Mouse (Mus musculus) common myeloid progenitor, adult 5-6 weeks (primary cell): ENCODE data around the gene Cdk14. TPM values are rescaled to one million over a fixed set of nuclear protein-coding genes. Genes with fewer than 3 reads are reported as not detected.

Experiments used
- ATAC-seq: replicated peaks from 2 replicates; pipeline ENCODE4 v1.8.0; 2016; ENCODE audit warnings: low read depth, mild to moderate bottlenecking, moderate TSS enrichment, inconsistent platforms; ENCODE audit not compliant: poor library complexity, severe bottlenecking
- total RNA-seq: library from RNA; stranded (forward); fragments of 200-1000, 187-1606 nt; gene quantifications from 2 replicates; pipeline ENCODE4 v1.2.3, GENCODE M21; 2017

Cdk14 gene
- total RNA-seq, 1 experiment from 2014 or later = 1.6 TPM

DNA sequence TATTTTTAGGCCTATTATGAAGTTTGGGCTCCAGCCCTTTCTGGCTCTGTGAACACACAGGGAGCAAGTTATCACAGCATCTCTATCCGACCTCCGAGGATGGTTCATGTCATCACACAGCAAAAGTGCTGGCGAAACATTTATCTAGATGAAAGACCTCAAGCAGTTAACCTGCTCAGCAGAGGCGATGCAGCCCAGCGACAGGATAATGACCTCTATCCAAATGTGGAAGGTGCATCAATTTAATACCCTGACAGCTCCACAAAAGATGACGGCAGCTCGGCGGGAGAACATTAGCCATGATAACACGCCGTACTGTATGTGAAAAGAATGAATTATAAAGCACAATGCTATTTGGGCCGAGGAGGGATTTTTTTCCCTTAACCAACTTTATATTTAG, 586.2 kb downstream of the Cdk14 start:
- no peak for ATAC-seq

DNA sequence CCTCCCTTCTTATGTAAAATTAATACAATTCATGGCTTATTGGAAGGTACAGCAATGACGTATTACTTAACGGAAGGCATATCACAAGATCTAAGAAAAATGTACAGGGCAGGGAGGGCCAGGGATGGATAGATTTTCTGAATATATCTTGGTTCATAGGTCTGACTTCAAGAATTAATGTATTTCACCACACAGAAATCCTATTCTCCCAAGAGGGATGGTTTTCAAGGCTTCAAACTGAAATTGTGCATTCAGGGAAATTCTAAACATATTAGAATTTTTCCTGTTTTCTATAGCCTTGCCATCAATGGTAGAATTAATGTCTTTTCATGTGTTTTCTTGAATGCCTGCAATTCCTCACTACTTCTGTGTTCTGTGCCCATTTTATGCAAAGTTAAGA, 593.2 kb downstream of the Cdk14 start:
- no peak for ATAC-seq

DNA sequence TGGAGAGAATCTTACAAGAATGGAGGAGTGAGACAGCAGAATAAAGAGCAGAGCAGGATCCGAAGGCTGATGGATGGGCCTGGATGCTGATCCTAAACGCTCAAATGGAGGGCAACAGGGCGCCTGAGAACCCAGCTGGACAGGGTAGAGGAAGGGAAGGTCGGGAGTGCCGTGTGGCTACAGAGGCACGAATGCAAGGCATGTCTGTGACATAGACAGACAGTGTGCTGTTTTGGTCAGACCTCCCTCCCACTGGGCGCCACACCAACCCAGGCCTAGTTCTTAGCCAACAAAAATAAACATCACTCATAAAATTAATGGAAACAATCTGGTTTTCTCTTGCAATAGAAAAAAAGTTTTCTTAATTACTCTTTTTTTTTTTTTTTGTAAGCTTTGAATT, 594.2 kb downstream of the Cdk14 start:
- ATAC-seq = no peak

DNA sequence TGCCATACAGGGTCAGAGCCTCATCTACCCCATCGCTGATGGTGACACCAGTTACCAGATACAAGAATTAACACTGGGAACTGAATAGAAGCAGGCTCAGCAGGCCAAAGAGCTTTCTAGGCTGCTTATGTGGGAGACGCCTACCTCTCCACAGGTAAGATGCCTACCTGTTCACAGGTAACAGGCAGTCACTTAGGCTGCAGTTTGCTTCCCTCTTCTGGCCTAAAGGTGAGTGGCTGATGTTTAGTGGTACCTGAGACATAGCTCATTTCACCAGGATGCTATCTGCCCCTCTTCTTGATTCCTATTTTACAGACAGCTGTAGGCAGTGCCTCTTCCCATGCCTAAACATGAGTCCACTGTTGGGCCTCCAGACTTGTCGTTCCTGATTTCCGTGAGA, 595.0 kb downstream of the Cdk14 start:
- ATAC-seq = no peak

DNA sequence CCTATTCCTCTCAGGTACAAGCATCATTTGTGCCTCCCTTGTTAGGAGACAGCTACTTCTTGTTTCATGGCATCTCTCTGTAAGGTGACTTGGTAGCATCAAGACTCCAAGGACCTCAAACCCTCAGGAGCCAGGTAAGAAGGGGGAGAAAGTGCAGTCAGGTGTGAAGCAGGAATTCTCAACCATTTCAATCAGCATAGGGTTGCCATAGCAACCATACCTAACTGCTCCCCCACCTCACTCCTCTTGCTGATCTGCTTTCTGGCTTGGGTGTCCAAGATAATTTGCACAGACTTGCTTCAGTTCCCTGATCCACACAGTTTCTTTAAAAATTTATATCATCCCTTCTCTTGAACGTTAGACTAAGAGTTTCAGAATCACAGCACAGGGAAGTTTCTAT, 595.9 kb downstream of the Cdk14 start:
- no peak for ATAC-seq

DNA sequence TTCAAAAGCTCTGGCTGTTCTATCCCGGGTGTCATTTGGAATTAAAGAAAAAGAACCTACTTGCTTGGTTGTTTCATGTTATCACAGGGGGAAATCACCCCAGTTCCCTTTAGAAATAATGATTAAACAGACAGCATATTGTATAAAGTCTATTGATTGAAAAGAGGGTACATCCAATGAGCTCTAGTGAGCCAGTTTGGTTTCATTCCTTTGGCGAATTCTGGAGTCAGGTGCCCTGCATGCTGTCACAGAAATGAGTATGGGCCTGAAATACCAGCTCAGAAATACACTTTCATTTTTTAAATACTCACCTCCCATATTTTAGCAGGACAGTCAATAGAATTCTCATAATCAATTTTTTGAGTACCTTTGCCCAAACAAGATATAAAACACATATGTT, 598.1 kb downstream of the Cdk14 start:
- ATAC-seq = no peak

DNA sequence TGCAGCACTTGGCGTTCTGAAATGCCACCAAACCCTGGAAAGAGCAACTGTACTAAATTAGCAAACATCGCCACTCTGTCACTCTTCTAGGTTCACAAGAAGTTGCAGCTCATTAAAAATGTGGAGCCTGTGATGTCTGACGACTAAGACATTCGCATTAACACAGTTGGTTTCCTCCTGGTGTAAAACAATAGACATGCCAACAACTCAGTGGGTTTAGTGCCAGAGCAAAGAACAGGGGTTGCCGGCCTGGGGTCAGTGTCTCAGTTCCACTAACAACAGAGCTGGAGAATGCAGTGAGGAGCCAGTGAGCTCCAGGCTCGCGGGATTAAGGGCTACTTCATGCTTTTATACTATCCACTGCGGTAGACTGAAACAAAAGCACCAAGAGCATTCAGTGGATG, 598.7 kb downstream of the Cdk14 start:
- ATAC-seq = no peak

DNA sequence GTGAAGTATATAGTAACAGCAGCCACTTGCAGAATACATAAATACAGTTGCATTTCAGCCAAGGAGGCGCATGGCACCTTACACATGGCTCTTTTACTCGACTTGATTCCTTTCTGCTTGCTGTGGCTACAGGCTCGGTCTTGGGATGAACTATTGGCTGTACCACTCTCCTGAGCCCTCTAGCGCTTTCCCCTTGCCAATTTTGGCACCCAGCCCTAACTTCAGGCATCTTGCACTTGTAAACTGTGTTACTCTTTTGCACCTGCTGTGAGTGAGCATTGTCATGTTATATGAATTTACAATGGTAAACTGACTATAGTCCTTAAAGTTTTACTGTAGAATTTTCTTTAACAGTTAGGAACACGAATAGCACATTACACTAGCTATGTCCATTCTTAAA, 603.1 kb downstream of the Cdk14 start:
- ATAC-seq = no peak

DNA sequence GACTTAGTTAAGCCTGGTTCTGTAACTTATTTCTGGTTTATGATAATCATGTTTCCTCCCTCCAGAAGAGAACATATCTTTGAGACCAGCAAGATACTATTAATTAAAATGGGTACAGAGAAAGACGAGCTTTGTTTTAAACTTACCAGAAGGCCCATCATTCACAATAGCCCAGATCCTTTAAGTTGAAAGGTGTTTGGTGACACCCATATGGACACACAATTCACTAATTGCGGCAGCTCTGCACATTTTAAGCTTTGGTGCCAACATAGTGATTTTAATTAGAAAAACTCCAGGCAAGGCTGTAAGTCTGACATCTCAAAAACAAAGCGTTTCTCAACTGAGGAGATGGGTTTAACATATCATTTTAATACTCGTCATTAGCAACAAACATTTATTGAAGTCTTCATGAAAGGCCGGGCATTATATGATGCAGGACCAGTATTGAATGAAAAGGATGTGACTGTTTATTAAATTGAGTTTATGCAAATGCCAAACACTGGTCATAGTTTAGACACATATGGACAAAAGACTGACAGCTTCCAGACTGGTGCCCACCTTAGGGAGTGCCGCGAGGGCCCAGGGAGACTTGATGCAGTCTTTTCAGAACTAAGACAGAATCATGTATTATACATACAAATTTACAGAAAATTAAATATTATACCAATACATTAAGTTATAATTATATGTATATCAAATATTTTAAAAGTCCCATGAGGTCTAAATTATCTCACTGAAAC, 605.5 kb downstream of the Cdk14 start:
- no peak for ATAC-seq

DNA sequence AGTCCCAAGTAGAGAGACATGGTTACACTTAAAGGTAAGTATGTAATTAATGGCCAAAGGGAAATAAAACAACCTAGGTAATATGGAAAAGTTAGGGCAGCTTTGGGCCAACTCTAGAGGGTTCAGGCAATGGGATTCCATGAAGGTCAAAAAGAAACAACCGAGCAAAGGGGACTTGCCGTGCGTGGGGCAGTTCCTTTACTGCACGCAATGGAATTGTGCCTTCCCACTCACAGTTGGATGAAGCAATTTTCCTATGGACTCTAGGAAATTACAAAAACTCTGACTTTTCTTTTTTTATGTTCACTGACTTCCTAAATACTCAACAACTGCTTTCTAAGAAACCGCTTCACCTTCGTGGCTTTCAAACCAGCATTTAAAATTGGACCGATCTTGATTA, 606.8 kb downstream of the Cdk14 start:
- no peak for ATAC-seq

DNA sequence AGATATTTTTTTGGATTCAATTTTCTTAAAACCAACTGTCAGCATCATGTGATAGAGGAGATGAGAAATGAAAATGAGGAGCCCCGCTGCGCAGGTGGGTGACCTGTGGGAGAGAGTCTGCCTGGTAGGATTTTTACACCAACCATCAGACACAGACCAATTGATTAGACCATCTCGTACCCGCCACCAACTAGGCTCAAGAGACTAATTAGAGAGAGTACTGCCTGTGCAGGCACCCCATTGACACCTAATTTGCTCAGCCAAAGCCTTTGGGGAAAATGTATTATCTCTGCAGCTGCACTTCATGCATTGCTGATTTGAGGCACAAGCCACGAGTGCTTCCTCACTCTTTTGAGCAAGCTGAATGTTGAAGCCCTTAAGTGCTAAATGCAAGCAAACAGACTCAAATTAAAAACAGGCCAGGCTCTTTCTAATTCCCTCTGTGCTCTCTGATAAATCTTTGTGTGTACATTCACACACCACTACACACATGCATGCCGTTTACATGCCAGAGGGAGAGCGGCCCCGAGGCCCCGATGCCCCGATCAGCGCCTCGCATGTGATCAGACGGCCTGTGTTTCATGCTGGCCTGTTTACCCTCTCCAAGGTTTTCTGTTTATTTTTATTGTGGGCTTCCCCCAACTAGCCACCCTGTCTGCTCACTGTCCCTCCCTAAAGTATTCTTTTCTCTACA, 607.9 kb downstream of the Cdk14 start:
- ATAC-seq = no peak

DNA sequence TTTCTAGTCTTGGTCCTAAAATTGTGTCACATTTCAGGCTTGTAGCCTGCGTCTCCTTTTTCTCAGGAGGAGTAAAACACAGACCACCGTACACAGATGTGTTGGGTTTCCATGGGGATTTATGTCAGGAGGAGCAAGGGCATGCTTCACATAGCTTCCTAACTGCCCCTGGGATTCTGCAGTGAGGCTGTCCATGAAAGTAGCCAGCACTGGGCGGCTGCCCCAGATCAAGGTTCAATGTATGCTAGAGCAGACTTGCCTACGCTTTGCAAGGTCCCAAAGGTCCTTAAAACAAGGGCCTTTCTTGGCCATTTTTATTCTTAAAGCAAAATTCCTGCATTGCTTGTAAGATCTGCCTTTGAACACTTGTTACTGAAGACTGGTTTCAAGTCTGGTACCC, 614.9 kb downstream of the Cdk14 start:
- ATAC-seq = no peak

DNA sequence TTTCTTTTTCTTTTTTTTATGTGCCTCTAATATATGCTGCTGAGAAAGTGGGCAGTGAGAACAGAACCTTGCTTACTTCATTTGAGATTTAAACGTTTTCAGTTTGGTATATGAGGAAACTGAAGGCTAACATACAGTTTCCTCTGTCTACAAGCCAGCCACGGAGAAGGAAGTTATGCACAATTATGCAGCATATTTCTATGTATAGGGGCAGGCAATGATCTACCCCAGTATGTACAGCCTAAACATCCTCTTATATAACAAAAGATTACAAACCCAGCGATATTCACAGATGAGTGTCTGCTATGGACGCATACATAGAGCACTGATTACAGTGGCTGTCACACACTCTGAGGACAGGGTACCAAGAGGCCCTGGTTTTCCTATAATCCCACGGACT, 616.4 kb downstream of the Cdk14 start:
- 0 out of 2 replicates have a peak, but pooled peaks have one; percentile 32 for ATAC-seq

DNA sequence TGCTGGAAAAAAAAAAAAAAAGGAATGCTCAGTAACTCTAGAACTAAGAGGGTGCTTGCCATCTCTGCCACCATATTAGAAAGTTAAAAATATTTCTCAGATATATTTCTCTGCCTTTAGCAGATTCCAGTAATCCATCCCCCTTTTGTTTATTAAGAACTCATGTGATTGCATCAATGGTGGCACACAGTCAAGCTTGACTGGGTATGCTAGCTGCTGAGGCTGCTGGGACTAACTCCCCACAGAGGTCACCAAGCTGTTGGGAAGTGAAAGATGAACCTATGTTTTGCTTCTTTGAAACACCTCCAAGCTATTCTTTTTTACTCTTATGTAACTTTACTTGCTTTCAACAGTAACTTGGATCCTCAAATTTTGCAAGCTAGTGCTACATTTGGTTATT, 618.1 kb downstream of the Cdk14 start:
- ATAC-seq = no peak

DNA sequence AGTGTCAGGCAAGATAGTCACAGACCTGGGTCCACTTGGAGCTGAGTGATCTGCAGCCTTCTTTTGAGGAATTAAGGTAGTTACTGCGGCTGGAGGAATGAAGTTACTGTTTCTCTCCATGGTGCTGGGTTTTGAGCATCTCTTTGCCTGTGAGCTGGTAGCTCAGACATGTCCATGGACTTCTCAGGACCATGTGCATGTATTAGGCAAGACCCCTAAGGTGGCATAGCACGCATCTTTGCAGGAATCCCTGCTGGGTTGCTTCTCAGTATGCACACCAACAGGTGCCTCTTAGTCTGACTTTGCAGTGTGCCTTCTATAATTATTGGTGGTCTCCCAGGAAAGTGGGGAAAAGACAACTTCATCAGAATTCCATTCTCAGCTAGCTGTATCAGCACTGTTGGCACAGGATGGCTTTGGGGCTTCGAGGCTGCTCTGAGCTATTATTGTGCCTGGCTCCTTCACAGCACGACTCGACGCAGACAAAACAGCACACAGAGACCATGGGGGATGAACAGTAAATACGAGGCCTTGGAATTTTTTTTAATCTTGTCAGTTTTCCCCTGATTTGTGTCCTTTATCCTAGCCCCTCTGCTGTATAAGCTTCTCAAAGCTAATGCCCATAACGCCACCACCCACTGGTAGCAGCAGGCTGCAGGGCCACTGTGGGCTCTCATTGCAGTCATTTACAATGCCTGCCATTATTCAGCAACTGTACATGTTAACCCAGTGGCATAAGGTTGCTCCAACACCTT, 618.8 kb downstream of the Cdk14 start:
- ATAC-seq = no peak

DNA sequence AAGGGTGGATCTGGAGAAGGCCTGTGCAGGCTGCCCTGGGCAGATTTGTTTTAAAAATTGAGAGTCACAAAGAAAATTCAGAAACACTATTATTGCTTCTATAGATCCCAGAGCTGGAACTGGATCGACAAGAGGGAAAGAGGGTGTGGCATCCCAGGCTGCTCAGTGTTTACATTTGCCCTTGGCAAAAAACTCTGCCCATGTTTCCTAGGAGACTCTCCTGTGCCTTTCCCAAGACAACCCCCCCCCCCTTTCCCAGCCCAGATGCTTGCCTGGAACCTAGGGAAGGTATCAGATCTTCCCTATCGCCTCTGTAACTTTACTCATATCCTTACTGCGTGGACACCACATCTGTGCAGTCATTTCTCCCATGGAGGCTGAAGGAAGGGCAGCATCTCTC, 628.9 kb downstream of the Cdk14 start:
- ATAC-seq = no peak

DNA sequence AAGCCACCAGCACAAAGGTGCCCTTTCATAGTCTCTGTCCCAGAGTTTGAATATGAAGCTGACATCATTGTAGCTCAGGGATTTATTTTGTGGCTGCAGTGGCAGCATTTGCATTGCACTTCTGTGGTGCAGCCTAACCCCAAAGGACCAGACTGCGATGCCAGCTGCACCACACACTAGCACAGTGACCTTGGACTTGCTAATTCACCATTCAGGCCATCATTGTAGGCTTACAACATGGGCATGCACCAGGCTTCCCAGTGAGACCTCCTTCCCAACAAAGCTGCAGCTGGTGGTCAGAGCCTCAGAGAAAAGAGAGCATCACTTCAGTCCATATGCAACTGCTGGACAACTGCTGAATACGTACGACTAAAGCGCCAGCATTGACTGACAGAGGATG, 629.8 kb downstream of the Cdk14 start:
- no peak for ATAC-seq

DNA sequence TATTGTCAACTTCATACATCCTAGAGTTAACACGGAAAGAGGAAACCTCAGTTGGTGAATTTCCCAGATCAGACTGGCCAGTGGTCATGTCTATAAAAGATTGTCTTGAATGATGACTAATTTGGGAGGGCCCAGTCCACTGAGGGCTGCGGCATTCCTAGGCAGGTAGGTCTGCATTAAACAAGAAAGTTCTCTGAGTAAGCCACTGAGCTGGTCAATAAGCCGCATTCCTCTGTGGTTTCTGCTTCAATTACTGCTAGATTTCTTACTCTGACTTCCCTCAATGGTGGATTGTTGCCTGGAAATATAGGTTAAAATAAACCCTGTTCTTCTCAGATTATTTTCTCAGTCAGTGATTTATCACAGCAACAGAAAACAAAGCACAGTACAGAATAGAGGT, 631.6 kb downstream of the Cdk14 start:
- ATAC-seq = no peak

DNA sequence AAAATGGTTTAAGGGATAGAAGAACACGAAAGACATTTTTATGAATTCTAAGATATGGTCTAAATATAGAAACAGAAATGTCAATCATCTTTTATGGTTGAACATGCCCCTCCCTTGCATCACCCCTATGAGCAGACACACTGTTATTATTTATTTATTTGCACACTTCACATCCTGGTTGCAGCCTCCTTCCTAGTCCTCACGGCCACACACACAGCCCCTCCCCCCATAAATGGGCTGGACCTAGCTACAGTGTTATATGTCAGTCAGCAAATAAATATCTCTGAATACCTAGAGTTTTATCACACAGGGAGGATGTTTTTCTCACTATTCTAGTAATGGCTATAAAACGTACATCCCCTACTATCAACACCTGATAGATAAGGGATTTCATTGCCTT, 633.3 kb downstream of the Cdk14 start:
- ATAC-seq = no peak

DNA sequence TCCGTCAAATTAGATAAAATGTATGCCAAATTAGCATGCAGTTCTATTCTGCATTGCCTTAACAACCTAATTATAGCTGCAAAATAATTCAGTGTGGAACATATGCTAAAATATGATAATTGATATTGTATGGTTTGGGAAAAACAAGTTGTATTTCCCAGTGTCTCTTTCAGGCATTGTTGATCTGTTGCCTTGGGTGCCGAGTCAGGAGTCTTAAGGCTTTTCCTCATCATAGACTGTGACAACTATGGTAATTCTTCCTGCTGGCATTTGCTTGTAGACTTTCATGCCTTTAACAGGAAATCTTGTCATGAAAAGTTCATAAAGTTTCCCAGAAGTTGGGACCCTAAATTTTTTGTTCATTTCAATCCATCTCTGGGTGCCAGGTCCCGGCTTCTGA, 641.8 kb downstream of the Cdk14 start:
- ATAC-seq = no peak

DNA sequence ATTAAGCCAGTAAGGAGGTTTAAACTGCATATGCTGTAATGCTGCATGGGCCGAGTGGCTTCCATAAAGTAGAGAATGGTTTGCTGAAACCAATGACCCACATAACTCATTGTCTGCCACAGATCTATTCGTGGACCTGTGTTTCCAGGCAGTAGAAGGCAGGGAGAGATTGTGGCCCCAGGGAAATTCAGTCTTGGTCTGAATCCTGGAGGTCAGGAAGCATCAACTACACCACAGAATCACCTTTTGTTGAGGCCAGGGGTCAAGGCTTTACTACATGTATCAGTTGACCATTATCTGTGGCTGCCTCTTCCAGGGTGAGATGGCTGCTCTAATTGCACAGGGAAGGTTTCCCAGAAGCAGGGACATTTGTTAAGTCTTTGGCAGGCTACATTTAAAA, 643.6 kb downstream of the Cdk14 start:
- no peak for ATAC-seq
